Mouse (Mus musculus) layer of hippocampus, adult 11-12 months (tissue): ENCODE measurements around the gene Ptcra.
"Not testable (repeated sequence)": the region's sequence is repeated elsewhere in the genome, so short reads cannot be mapped to it uniquely, and the experiment has no call there.

Experiments
- DNase-seq: peaks from one replicate; pipeline ENCODE4 v3.0.0; 2022; ENCODE audit warnings: low spot score

Ptcra gene

DNA sequence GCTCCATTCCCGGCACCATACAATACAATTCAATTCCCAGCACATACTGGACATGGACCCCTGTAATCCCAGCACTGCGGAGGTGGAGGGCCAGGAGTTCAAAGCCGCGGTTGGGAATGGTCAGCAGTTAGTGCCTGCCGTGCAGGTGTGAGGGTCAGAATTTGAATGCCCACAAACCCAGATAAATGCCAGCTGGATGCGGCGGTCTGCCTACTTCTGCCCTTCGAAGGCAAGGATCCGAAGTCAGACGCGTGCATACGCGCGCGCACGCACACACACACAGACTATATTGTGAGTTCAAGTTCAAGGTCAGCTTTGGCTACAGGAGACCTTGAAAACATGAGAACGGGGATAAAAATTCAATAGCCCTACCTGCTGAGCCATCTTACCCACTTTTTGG is 8.1 kb upstream of the Ptcra start:
- no peak for DNase-seq

DNA sequence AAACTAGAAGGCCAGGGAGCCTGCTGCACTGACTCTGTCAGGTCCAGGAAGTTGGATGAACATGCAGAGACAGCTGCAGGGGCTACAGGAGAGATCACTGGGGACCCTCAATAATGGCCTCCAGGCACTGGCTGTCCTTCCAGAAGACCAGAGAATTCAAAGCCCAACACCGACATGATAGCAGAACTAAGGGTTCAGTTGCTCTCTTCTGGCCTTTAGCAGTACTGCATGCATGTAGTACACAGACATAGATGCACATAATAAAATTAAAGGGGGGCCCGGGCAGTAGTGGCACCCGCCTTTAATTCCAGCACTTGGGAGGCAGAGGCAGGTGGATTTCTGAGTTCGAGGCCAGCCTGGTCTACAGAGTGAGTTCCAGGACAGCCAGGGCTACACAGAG is 7.5 kb upstream of the Ptcra start:
- no peak for DNase-seq

DNA sequence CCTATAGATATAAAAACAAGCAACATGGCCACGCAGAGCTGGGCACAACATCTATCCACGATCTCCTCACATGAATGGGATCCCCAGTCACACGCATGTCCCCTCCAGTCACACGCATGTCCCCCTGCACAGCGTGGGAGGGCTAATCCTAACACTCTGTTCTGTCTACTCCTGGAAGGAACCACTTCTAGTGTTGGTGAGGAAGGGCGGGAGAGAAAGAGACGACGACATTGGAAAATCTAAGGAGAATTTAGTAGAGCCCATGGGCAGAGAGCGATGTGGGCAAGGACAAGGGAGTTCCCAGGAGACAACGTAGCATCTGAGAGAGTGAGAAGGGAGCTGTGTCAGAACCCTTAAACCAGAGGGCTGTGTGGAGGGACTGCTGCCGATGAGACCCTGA is 7.0 kb upstream of the Ptcra start:
- no peak for DNase-seq

DNA sequence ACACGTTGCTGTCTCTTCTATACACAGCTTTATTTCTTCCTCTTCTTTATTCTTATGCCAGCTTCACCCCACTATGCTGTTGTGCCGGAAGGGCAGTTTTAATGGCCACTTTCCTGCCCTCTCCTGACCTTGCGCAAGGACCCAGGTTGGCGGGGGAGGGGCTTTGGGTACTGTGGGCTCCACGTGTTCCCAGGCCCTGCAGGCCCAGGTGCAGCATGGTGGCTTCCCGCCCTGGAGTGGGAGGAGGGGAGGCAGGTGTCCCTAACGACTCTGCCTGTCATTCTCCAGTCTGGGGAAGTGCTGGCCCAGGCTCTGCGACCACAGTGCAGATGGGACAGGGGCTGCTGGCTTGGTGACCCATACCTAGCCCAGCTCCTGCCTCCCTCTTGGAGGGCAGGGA is 4.4 kb upstream of the Ptcra start:
- no peak for DNase-seq

DNA sequence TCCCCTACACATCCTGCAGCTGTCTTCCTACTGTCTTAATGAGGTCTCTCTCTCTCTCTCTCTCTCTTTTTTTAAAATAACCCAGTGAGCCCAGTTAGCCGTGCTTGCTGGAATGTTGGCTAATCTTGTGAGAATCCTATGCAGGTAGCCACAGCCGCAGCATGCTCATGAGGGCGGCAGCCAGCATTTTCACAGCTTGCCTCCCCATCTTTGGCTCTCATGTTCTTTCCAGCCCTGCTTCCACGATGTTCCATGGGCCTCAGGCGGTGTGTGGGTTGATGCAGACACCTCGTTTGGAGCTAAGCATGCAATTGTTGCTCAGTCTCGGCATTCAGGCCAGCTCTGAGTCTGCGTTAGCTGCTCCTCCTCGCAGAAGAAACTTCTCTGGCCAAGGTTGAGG is 1.4 kb upstream of the Ptcra start:
- not testable (repeated sequence) for DNase-seq

DNA sequence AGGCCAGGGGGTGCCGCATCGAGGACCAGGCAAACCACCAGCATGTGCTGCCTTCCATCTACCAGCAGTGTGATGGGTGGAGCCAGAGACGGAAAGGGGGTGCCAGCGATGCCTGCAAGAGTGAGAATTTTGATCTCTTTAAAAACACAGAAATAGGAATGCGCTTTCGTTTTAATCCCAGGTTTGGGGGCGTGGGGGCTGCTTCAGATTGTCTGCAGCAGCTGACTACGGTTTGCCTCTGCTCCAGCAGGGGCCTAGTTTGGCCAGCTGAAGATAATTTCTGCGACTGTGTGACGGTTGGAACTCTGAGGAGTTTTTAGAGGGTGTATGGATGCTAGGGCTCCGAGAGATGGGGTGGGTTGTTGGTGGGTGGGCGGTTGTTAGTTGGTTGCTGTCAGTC is 4.8 kb downstream of the Ptcra start:
- DNase-seq, result no peak

DNA sequence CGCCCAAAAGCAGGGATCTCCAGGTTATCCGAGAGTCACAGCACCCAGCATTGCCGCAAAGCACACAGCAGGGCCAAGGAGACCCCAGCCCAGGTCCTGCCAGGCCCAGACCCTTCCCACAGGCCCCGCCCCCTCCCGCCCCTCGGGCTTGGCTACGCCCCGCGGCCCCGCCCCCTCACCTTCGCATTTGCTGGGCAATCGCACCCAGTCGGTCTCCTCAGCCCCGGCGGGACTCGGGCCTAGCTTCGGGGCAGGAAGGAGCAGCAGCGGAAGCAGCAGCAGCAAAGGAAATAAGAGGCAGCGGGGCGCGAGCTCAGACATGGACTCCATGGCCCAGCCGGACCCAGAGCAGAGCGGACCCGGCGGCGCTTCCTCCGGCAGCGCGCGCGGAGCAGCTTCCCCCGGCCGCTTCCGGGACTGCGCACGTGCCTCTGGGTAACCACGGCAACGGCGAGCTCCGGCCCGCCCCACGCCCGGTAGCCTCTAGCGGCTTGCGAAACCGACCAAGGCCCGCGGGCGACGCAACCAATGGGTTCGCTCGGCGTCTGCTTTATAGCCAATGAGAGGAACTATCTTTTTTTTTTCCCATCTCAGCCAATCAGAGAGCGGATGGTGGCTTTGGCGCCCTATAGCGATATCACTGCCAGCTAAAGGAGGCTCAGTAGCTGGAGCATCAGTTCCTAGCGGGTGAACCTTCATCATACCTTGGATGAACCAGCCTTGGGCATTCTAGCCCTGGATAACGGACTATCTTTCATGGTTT is 11.5 kb downstream of the Ptcra start, which contains the start of gene Cnpy3:
Gene Cnpy3 (minus strand): TSS at position 421 of the 763 bp plus-strand sequence.
- DNase-seq, result peak; percentile 98

DNA sequence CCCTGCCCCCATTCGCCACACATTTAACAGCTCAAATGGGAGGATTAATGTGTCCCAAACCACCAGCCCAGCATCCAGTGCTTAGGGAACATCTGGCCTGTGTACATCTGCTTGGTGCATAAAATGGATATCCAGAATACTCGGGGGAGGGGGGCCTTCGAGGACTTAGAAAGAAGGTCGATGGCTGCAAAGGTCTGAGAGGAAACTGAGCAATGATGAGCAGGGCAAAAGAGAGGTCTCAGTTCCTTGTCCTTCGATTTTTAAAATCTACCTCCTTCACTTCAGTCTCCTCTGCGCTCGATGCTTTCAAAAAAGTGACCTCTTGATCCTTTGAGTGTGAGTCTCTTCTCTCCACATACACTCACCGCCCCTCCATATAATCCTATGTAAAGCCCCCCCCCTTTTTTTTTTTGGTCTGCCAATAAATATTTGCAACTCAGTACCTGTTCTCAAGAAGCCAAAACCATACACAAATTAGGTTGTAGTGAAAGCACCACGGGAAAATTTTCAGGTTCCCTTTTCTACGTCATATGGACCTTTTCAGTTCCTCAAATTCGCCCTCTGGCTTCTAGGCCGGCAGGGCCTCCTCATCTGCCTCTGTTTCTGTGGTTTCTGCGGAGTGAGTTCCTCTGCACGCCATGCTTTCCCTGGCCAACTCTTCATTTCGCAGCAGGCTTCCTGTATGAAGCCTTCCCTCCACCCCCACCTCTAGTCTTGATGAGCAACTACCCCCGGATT is 12.3 kb downstream of the Ptcra start:
- peak; percentile 73 for DNase-seq

DNA sequence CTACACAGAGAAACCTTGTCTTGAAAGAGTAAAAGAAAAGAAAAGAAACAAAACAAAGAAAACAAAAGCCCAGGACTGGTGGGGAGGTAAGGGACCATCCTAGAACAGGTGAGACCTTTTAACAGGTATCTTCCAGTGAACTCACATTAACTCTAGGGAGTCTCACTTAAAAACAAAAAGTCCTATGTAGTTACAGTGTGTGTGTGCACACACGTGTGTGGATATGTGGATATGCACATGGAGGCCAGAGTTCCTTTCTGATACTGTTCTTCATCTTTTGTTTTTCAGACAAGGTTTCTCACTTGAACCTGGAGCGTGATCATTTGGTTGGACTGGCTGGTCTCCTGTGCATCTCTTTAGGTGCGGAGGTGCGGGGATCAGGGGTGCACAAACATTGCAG is 12.9 kb downstream of the Ptcra start:
- no peak for DNase-seq

DNA sequence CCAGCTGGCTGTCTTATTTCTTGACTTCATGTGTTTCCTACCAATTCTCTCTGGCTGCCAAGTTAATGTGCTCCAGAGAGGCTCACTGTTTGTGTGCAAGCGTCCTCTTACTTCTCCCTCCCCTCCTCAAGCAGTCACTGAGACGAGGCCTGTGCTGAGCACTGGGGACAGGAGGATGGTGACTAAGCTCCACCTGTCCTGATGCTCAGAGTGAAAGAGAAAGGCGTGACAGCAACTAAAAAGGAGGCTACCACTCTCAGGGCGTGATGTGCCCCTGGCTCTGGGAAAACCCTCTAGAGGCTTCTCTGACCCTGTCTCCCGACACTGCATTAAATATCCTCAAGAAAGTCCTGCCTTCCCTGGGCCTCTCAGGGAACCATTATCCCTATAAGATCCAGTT is 14.2 kb downstream of the Ptcra start:
- DNase-seq, result no peak

DNA sequence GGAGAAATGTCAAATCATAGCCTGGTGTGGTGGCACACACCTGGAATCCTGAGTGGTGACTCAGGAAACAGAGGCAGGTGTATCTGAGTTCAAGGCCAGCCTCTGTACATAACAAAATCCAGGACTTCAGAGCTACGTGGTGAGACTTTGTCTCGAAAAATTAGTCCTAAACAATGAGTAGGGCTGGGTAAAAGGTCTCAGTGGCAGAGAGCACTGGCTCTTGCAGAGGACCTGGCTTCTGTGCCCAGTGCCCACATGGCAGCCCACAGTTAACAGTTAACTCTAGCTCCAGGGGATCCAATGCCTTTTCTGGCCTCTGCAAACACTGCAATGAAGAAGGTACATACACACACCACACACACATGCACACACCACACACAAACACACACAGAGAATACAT is 15.7 kb downstream of the Ptcra start:
- DNase-seq, result no peak

DNA sequence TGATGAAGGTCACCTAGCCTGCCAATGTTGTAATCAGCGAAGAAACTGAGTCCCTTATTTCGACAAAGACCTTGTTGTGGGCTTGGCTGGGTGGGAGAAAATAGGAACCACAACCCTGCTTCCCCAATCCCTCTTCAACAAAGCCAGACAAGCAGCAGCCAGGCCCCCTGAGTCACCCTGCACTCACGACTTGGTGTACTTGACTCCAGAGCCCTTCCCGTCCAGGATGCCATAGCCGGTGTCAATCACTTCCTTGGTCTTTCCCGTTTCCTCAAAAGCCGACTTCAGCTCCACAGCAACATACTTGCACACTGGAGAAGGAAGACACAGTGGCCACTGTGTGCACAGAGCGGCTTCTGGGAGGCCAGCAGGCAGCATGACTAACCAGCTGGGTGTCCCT is 16.3 kb downstream of the Ptcra start:
- DNase-seq, result no peak

DNA sequence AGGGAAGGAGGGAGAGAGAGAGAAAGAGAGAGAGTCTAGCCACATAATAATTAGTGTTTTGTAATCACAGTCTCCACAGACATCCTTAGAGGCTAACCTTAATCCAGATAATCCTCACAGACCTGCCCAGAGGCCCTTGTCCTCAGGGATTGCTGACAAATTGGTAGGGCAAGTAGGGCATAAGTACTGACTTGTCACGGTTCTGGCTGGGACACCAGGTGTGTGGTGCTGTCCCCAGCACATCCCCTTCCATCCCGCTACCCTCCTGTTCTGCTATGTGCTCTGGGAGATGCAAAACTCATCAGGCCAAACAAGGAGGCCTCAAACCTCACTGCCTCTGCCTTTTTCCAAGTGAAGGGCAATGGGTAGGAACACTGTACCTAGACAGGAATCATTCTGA is 18.0 kb downstream of the Ptcra start:
- no peak for DNase-seq

DNA sequence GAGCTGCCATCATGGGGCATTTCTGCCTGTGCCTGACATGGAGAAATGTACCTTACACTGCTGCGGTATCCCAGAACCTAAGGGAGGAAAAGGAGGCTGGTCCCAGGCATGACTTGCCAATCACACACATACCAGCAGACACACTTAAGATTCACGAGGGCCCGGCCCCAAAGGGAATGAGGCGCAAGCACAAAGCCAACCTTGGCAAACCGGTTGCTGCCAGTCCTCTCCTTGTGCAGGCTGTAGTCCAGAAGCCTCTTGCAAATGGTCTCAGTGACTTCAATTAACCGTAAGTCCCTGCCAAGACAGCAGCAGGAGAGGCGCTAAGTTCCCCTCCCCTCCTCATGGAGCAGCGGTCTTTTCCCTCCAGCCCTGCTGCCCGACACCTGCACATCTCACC is 20.5 kb downstream of the Ptcra start:
- no peak for DNase-seq

DNA sequence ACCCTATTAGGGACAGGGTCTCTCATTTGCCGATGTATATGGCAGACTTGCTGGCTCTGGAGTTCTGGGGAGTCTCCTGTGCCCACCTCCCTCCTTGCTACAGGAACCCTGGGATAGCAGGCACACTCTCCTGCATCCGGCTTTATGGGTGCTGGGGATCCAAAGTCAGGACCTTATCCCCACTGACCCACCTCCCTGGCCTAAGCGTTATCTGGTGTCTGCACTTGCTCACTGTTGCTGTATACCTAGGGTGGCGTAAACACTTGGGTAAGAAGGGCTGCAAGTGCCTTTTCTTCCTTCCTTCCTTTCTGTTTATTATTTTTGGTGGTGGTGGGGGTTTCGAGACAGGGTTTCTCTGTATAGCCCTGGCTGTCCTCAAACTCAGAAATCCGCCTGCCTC is 22.2 kb downstream of the Ptcra start:
- no peak for DNase-seq

DNA sequence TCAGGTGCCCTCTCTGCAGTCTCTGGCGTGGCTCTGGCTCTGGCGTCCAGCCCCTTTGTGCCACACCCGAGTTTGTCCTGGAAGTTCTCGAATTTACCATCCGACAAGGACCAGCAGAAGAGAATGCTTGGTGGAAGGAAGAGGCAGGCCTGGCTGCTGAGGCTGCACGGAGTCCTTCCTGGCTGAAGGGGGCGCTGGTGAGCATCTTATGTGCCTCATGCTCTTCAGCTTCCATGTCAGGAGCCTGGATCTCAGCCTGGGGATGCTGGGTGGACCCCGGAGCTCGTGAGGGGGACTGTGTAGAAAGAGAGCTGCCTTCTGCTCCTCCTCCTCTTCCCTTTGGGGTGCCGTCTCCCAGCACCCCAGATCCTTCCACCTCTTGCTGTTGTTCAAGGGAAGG is 27.4 kb downstream of the Ptcra start:
- peak; percentile 31 for DNase-seq

DNA sequence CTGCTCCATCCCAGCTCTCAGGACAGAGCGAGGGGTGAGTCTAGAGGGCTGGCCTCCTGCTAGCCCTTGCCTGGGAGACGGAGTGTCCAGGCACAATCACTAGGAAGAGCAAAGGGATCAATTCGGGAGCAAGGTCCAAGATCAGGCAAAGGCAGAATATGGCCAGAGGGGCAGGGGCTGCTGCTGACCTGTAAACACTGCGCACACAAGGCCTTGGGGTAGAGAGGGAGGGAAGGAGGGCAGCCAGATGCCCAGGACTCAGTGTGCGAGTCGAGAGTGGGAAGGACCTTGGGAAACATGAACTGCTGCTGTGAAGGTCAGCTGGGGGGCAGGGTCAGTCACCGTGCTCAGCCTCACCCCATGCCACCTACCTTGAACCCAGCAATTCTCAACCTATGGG is 28.2 kb downstream of the Ptcra start:
- DNase-seq, result no peak

DNA sequence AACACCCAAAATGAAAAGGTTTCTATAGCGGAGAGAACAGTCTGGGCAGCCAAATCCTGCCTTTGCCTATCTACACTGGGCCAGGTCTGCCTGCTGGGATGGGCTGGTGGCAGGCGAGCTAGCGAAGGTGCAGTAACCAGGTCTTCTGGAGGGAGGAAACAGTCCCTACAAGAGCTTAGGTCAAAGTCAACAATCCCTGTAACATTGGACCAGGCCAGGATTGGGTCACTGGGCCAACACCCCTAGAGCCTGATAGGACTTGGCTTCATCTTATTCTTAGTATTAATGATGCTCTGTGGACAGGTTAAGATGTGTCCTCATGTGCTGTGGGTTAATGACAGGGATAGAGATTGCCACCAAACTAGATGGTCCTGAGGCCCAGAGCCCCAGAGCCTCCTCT is 29.5 kb downstream of the Ptcra start:
- no peak for DNase-seq

DNA sequence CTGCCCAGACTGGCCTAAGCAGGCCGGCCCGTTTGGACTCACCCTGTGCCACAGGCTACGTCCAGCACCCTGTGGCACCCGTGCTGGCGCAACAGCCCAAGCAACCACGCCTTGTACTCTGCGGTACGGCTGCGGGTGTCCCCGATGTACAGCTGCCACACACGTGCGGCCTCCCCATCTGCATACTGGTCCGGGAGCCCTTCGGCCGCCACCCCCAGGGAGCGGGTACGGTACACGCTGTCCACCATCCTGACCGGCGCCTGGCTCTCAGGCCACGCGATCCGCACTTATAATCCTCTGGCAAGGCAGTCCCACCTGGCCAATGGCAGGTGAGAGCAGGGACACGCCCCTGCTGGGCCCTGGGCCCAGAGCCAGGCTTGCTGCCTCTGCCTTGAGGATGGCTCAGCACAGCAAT is 34.6 kb downstream of the Ptcra start, which contains the start of gene Gnmt:
Gene Gnmt (minus strand): TSS at position 265 of the 415 bp plus-strand sequence.
- DNase-seq, result no peak

DNA sequence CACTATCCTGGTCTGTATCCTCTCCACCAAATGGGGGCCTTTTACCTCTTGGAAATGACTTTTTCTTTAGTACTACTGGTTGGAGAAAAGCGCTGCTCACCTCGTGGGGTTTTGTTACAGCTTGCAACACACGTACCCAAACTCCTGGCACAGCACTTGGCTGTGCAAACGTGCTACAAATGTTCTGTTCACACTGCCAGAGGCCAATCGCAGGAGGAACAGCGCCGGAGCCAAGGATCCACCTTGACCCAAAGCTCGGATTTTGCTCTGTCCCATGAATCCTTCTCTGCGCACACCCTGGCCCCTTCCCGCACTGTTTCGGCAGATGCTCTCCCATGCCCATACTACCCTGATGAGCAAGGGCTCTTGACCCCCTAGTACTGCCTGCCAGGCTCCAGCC is 35.0 kb downstream of the Ptcra start:
- no peak for DNase-seq

DNA sequence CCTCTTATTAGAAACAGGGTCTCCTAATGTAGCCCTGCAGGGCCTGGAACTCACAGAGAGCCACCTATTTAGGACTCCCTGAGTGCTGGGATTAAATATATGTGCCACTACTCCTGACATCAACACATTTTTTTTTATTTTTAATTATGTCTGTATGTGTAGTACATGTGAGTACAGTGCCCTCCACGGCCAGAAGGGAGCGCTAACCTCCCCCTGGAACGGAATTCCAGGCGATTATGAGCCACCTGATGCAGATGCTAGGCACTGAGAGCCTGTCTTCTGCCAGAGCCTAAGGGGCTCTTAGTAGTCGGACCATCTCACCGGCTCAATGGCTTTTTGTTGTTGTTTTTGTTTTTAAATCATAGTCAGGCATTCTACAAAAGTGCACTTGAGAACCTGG is 35.5 kb downstream of the Ptcra start:
- DNase-seq, result no peak

DNA sequence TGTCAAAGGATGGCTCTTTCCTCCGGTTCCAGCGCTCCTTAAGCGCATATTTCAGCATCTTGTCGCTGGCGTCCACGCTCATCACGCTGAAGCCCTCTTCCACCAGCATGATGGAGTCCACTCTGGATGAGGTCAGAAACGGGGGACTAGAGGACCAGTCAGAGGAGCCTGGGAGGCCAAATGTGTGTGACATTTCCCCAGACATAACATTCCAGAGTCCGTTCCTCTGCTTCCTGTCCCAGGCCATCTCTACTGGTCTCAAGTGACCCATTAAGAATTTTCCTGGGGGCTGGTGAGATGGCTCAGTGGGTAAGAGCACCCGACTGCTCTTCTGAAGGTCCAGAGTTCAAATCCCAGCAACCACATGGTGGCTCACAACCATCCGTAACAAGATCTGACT is 36.2 kb downstream of the Ptcra start:
- DNase-seq, result no peak

DNA sequence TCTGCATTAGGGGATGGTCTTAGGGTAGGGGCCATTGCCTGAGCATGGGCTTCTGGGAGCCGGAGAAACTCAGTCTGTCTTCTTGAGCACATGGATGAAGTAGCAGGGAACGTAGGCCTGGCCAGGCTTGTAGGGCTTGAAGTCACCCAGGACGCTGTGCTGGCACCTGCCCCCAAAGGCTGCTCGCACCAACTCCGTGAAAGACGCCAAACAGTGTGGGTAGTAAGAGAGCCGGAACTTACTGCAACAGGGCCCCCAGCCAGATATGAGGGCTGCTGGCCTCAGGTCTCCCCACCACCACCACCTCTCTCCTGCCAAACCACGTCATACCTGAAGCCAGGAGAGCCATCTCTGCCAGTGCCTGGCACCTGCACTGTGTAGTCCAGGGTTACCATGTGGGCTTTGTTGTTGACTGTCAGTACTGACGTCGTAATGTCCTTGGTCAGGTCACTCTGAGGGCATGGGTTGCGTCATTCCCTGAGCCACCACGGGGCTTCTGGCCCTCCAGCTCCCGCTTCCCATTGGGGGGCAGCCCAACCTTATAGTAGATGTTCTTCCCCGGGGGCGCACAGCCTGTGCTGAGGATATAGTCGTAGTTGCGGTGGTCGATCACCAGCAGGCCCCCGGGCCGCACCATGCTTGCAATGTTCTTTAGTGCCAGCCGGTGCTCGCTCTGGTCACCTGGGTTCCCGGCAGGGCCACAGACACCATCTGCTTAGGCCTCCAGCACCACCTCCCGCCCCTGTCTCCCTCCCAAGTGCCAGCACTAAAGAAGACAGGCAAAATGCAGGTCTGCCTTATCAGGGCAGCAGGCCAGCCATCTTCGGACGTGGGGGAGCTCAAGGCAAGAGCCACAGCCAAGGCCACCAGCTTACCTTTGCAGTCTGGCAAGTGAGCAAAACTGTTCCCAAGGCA is 37.5 kb downstream of the Ptcra start:
- DNase-seq, result no peak
